Mouse (Mus musculus) liver, adult 2 months (tissue): ENCODE measurements around the gene Gm525. TPM values are rescaled to one million over a fixed set of nuclear protein-coding genes. Genes with fewer than 3 reads are reported as not detected.

ENCODE experiments used
- DNase-seq: peaks from one replicate; pipeline ENCODE4 v3.0.0-alpha.2; 2011; ENCODE audit warnings: low read depth, low spot score; ENCODE audit errors: extremely low read depth
- H3K27ac ChIP-seq: fragments of 200-500 bp; replicated peaks from 2 replicates; pipeline ENCODE4 v1.5.1; 2012; ENCODE audit warnings: low read depth, mild to moderate bottlenecking, control low read depth, inconsistent platforms, low read length; ENCODE audit not compliant: insufficient read depth
- H3K27me3 ChIP-seq: fragments of 200-500 bp; 2 replicates; pipeline ENCODE4 v1.6.1; 2012; ENCODE audit warnings: mild to moderate bottlenecking, moderate library complexity, low read length, inconsistent platforms; ENCODE audit not compliant: control insufficient read depth, insufficient read depth
- H3K36me3 ChIP-seq: fragments of 200-500 bp; 2 replicates; pipeline ENCODE4 v1.6.1; 2012; ENCODE audit warnings: low read length, inconsistent platforms; ENCODE audit not compliant: control insufficient read depth, insufficient read depth
- H3K4me1 ChIP-seq: fragments of 200-500 bp; 2 replicates; pipeline ENCODE4 v1.6.1; 2011; ENCODE audit warnings: low read length; ENCODE audit not compliant: control insufficient read depth, insufficient read depth
- H3K4me3 ChIP-seq: fragments of 200-500 bp; 2 replicates; pipeline ENCODE4 v1.5.1; 2011; ENCODE audit warnings: low read depth, mild to moderate bottlenecking, control low read depth, low read length, moderate library complexity; ENCODE audit not compliant: insufficient read depth
- H3K79me2 ChIP-seq: fragments of 200-500 bp; 2 replicates; pipeline ENCODE4 v1.6.1; 2012; ENCODE audit warnings: inconsistent platforms, mild to moderate bottlenecking, low read length, moderate library complexity; ENCODE audit not compliant: control insufficient read depth, insufficient read depth
- H3K9ac ChIP-seq: fragments of 200-500 bp; 2 replicates; pipeline ENCODE4 v1.6.1; 2012; ENCODE audit warnings: low read depth, mild to moderate bottlenecking, control low read depth, inconsistent platforms, low read length
- CTCF ChIP-seq: fragments of 200-500 bp; IDR thresholded peaks from 2 replicates; pipeline ENCODE4 v1.5.1; 2011; ENCODE audit warnings: low read depth, low read length, control low read depth
- POLR2A ChIP-seq: fragments of 200-500 bp; IDR thresholded peaks from 2 replicates; pipeline ENCODE4 v1.6.1; 2011; ENCODE audit warnings: low read length, control low read depth; ENCODE audit not compliant: insufficient read depth; ENCODE audit errors: extremely low read depth
- WGBS: fragments of 180-500 bp; shearing (Covaris S2); methylation state at CpG from one replicate; pipeline ENCODE4 v1.1.7; 2018; 5-methylcytosine and 5-hydroxymethylcytosine counted together
- polyA plus RNA-seq: library from polyadenylated mRNA; depleted of rRNA; stranded (reverse); fragments of >200 nt; gene quantifications from 2 replicates; pipeline ENCODE4 v1.2.3, GENCODE M21; 2012; rRNA removed
- total RNA-seq: library from RNA; depleted of rRNA; stranded (reverse); fragments of >200 nt; gene quantifications from 2 replicates; pipeline ENCODE4 v1.2.3, GENCODE M21; 2014; rRNA removed

The Gm525 gene
- total RNA-seq (not detected in 2 replicates), polyA plus RNA-seq (not detected in 2 replicates)

GRCm38 (mm10) chr11:89073541-89073940 lies at the start of gene Gm525:
Gene Gm525, plus strand, starts transcription at chr11:89073841.
- Histone ChIP-seq H3K36me3 (no peaks in the 10 kb centered on the region), H3K4me1 (no peaks in the 10 kb centered on the region), H3K79me2 (no peaks in the 10 kb centered on the region), H3K27ac (no peak within 1 kb of the TSS), H3K9ac (no peak within 1 kb of the TSS), H3K27me3 (no peaks in the 10 kb centered on the region), H3K4me3 (no peak within 1 kb of the TSS)
- WGBS: 81% methylated on average over 8 of the region's 8 CpGs
- TF ChIP-seq POLR2A: no peak
- TF ChIP-seq CTCF: no peak
- DNase-seq: no peak

- no peak for TF ChIP-seq POLR2A
- no peak for TF ChIP-seq CTCF
- H3K4me3 ChIP-seq: peak overlapping the region; percentile 29; the same call in 1 of the 2 replicates
- H3K79me2 ChIP-seq: no peaks in the 10 kb centered on the region
- peak; percentile 94 for DNase-seq
- H3K4me1 ChIP-seq: peaks cover 14% of the 10 kb centered on the region
- peak overlapping the region; percentile 64 for H3K9ac ChIP-seq
- WGBS: 2% methylated on average over 11 of the region's 11 CpGs
- H3K27ac ChIP-seq: peak overlapping the region; percentile 92
- H3K36me3 ChIP-seq: peaks cover 7% of the 10 kb centered on the region; the same call in 1 of the 2 replicates
- no peaks in the 10 kb centered on the region for H3K27me3 ChIP-seq
These were observed 49.3 kb upstream of the Gm525 start for GRCm38 (mm10) chr11:89024181-89024881.

- TF ChIP-seq POLR2A (no peak), CTCF (no peak)
- WGBS: 83% methylated on average over 3 of the region's 3 CpGs
- H3K36me3 ChIP-seq: 0 out of 2 replicates have a peak, but pooled peaks cover under 1% of the 10 kb centered on the region
- H3K79me2 ChIP-seq: no peaks in the 10 kb centered on the region
- H3K9ac ChIP-seq: no peak overlapping the region
- H3K27me3 ChIP-seq: no peaks in the 10 kb centered on the region
- H3K27ac ChIP-seq: no peak overlapping the region
- no peak overlapping the region for H3K4me3 ChIP-seq
- no peak for DNase-seq
- H3K4me1 ChIP-seq: peaks cover 10% of the 10 kb centered on the region
These were observed 48.0 kb upstream of the Gm525 start for GRCm38 (mm10) chr11:89025603-89026002.

- Histone ChIP-seq H3K27me3 (no peaks in the 10 kb centered on the region), H3K36me3 (no peaks in the 10 kb centered on the region), H3K4me1 (peaks cover 10% of the 10 kb centered on the region), H3K9ac (no peak overlapping the region), H3K27ac (no peak overlapping the region), H3K79me2 (no peaks in the 10 kb centered on the region), H3K4me3 (no peak overlapping the region)
- 92% methylated on average over 3 of the region's 3 CpGs for WGBS
- DNase-seq: no peak
- no peak for TF ChIP-seq POLR2A
- no peak for TF ChIP-seq CTCF
These were observed 47.5 kb upstream of the Gm525 start for GRCm38 (mm10) chr11:89026117-89026516.

GRCm38 (mm10) chr11:89027955-89028361 lies 45.7 kb upstream of the Gm525 start:
- 71% methylated on average over 10 of the region's 10 CpGs for WGBS
- H3K79me2 ChIP-seq: no peaks in the 10 kb centered on the region
- no peak for DNase-seq
- peaks cover 7% of the 10 kb centered on the region; the same call in 1 of the 2 replicates for H3K4me1 ChIP-seq
- TF ChIP-seq CTCF (no peak), POLR2A (no peak)
- no peak overlapping the region for H3K4me3 ChIP-seq
- 0 out of 2 replicates have a peak overlapping the region, but pooled peaks have one; percentile 4 for H3K9ac ChIP-seq
- peak overlapping the region; percentile 67 for H3K27ac ChIP-seq
- no peaks in the 10 kb centered on the region for H3K27me3 ChIP-seq
- no peaks in the 10 kb centered on the region for H3K36me3 ChIP-seq
